Mouse (Mus musculus): ENCODE results near the gene Hoxa11.

- no peak for TF ChIP-seq POLR2A (IDR thresholded peaks at IDR 0.05; ENCODE audit: borderline replicate concordance, low read depth, low read length)
- no peak for TF ChIP-seq CTCF (IDR thresholded peaks at IDR 0.05; ENCODE audit: low read depth, low read length)
These were observed at the start of gene Hoxa11 for GRCm38 (mm10) chr6:52245757-52246142.
